Mouse (Mus musculus) stomach, embryonic 14.5 days (tissue): ENCODE measurements around the gene Fndc3a. TPM values are rescaled to one million over a fixed set of nuclear protein-coding genes. Genes with fewer than 3 reads are reported as not detected.

ENCODE experiments used
- polyA plus RNA-seq: library from polyadenylated mRNA; unstranded; fragments of >200 nt; fragmentation: Nextera tagmentation; extraction: Ambion mirVana; gene quantifications from 2 replicates; pipeline ENCODE4 v1.2.1, GENCODE M21; 2014

The Fndc3a gene
- polyA plus RNA-seq, 1 experiment from 2014 or later: 43.8 TPM

Other genes starting within 250 kb of the Fndc3a start
- not detected in 2 replicates for gene Gm9195, start 218.2 kb downstream of the Fndc3a start, polyA plus RNA-seq